In genomic region chr15:77278825-77279224, GRCm38 (mm10) we compare ENCODE assay signal across 12 mouse cellular contexts. TPM values are rescaled to one million over a fixed set of nuclear protein-coding genes. Genes with fewer than 3 reads are reported as not detected.
DNase-seq lines count a peak whose midpoint lies in the region; ATAC-seq lines count a peak whose summit lies in the region.
"Had no signal": no experiment of that assay in that cellular context is flagged by ENCODE, and none has a peak within 500 bp of the region (broad histone marks: within the 10 kb centered on the region; RNA-seq: fewer than 3 reads in every experiment).

No protein-coding gene starts in this region.

- no peak overlapping the region for H3K4me3 ChIP-seq in limb, embryonic 12.5 days (replicated peaks)
- no peak overlapping the region for H3K4me3 ChIP-seq in limb, embryonic 10.5 days
- H3K4me3 ChIP-seq in liver, embryonic 12.5 days: no peak overlapping the region

- H3K36me3 ChIP-seq in limb, embryonic 12.5 days: no peaks in the 10 kb centered on the region
- H3K36me3 ChIP-seq in limb, embryonic 10.5 days: peaks cover 5% of the 10 kb centered on the region; the same call in 1 of the 2 replicates
- no peaks in the 10 kb centered on the region for H3K36me3 ChIP-seq in liver, embryonic 12.5 days

- DNase-seq in adrenal gland, postnatal 14 days: peak; percentile 25
- DNase-seq in adrenal gland, postnatal 25 days: no peak
- DNase-seq in limb, embryonic 10.5 days (ENCODE audit: low spot score): no peak
- peak; percentile 21 to 58 for DNase-seq in gastrocnemius, postnatal 4 days (ENCODE audit: low spot score in 2 of 2)
- DNase-seq in lung, postnatal 25 days (ENCODE audit: low spot score): peak; percentile 31
- no peak for DNase-seq in embryo, embryonic 10.5 days (ENCODE audit: low spot score)
- DNase-seq: forebrain, postnatal 0 days had no signal

- peaks cover 58% of the 10 kb centered on the region for H3K4me1 ChIP-seq in limb, embryonic 12.5 days (replicated peaks)
- H3K4me1 ChIP-seq in limb, embryonic 10.5 days: peaks cover 78% of the 10 kb centered on the region
- no peaks in the 10 kb centered on the region for H3K4me1 ChIP-seq in liver, embryonic 12.5 days

- no peak overlapping the region for H3K9ac ChIP-seq in limb, embryonic 12.5 days (replicated peaks)
- H3K9ac ChIP-seq in liver, embryonic 12.5 days: no peak overlapping the region
- H3K9ac ChIP-seq: forebrain, postnatal 0 days had no signal

- no peaks in the 10 kb centered on the region for H3K9me3 ChIP-seq in limb, embryonic 12.5 days
- H3K9me3 ChIP-seq in limb, embryonic 10.5 days (replicated peaks): no peaks in the 10 kb centered on the region
- H3K9me3 ChIP-seq in liver, embryonic 12.5 days (replicated peaks): no peaks in the 10 kb centered on the region

- H3K27me3 ChIP-seq in limb, embryonic 12.5 days: no peaks in the 10 kb centered on the region
- H3K27me3 ChIP-seq in limb, embryonic 10.5 days (ENCODE audit: low read depth, poor library complexity, severe bottlenecking): no peaks in the 10 kb centered on the region
- no peaks in the 10 kb centered on the region for H3K27me3 ChIP-seq in liver, embryonic 12.5 days (replicated peaks)

- ATAC-seq in limb, embryonic 12.5 days (ENCODE audit: insufficient number of reproducible peaks, insufficient read depth, low FRiP score, low TSS enrichment, low read depth): no peak
- no peak for ATAC-seq in liver, embryonic 12.5 days
- ATAC-seq: activated CD4-positive, CD25-positive, alpha-beta regulatory T cell, adult 4 months; forebrain, postnatal 0 days; intestine, postnatal 0 days had no signal

- H3K4me2 ChIP-seq in limb, embryonic 12.5 days: no peak overlapping the region
- H3K4me2 ChIP-seq in liver, embryonic 12.5 days: no peak overlapping the region
- H3K4me2 ChIP-seq: liver, embryonic 11.5 days had no signal

- 54% methylated on average over 5 of the region's 5 CpGs for WGBS in limb, embryonic 12.5 days
- 69% methylated on average over 5 of the region's 5 CpGs for WGBS in limb, embryonic 10.5 days
- WGBS in liver, embryonic 12.5 days (ENCODE audit: insufficient replicate concordance): 61% methylated on average over 5 of the region's 5 CpGs

- H3K27ac ChIP-seq in limb, embryonic 12.5 days: 0 out of 2 replicates have a peak overlapping the region, but pooled peaks have one; percentile 53
- no peak overlapping the region for H3K27ac ChIP-seq in limb, embryonic 10.5 days
- H3K27ac ChIP-seq in liver, embryonic 12.5 days: no peak overlapping the region

RNA-seq across cellular contexts. Expression of gene Rbfox2, which starts 28.0 kb away (rescaled TPM):
- total RNA-seq in adrenal gland, postnatal 14 days (2021): 51.4 and 54.9 TPM in 2 replicates
- total RNA-seq in adrenal gland, postnatal 25 days (2021): 56.5 and 68.7 TPM in 2 replicates
- 78.4 and 79.3 TPM in 2 replicates for polyA plus RNA-seq in limb, embryonic 12.5 days (2016; fragmentation: Nextera tagmentation; extraction: Ambion mirVana)
- polyA plus RNA-seq in limb, embryonic 10.5 days (2016; fragmentation: Nextera tagmentation; extraction: Ambion mirVana): 45.8 and 62.6 TPM in 2 replicates
- 100 to 1,000 TPM; 289 to 339 TPM for total RNA-seq in gastrocnemius, postnatal 4 days (2021)
- 13.0 and 13.1 TPM in 2 replicates for polyA plus RNA-seq in liver, embryonic 12.5 days (2016; fragmentation: Nextera tagmentation; extraction: Ambion mirVana)

Comparison
In these comparisons a context has a peak if more than half of its experiments do, and no peak if none do; other contexts are left out.
1. DNase-seq: peak in adrenal gland, postnatal 14 days (single experiment), gastrocnemius, postnatal 4 days (2 of 2) and lung, postnatal 25 days (single experiment); none in adrenal gland, postnatal 25 days (single experiment), limb, embryonic 10.5 days (single experiment) and embryo, embryonic 10.5 days (single experiment).